ENCODE assay signal across 8 mouse cellular contexts in genomic region chr13:112439105-112439818, GRCm38 (mm10). TPM values are rescaled to one million over a fixed set of nuclear protein-coding genes. Genes with fewer than 3 reads are reported as not detected.
DNase-seq lines count a peak whose midpoint lies in the region; ATAC-seq and TF ChIP-seq lines count a peak whose summit lies in the region.

No protein-coding gene starts in this region.

- peak overlapping the region; percentile 74 for H3K27ac ChIP-seq in heart, embryonic 10.5 days
- no peak overlapping the region for H3K27ac ChIP-seq in liver, embryonic 14.5 days
- peak overlapping the region; percentile 69 for H3K27ac ChIP-seq in thymus, adult 2 months (ENCODE audit: control insufficient read depth, insufficient read depth, low read length)

- TF ChIP-seq CTCF in liver, embryonic 14.5 days (IDR thresholded peaks at IDR 0.05; ENCODE audit: low read depth): no peak
- TF ChIP-seq CTCF in thymus, adult 2 months (IDR thresholded peaks at IDR 0.05; ENCODE audit: borderline replicate concordance, control insufficient read depth, extremely low read depth, insufficient read depth, low read length, poor library complexity): no peak

- no peaks in the 10 kb centered on the region for H3K27me3 ChIP-seq in heart, embryonic 10.5 days (ENCODE audit: insufficient read depth, poor library complexity, severe bottlenecking)
- no peaks in the 10 kb centered on the region for H3K27me3 ChIP-seq in liver, embryonic 14.5 days (ENCODE audit: control insufficient read depth, insufficient read depth, low read length)
- H3K27me3 ChIP-seq in thymus, adult 2 months (ENCODE audit: control insufficient read depth, insufficient read depth, low read length): no peaks in the 10 kb centered on the region

- H3K36me3 ChIP-seq in heart, embryonic 10.5 days: no peaks in the 10 kb centered on the region
- H3K36me3 ChIP-seq in liver, embryonic 14.5 days (replicated peaks; ENCODE audit: control insufficient read depth, insufficient read depth, low read depth): no peaks in the 10 kb centered on the region
- no peaks in the 10 kb centered on the region for H3K36me3 ChIP-seq in thymus, adult 2 months (ENCODE audit: control insufficient read depth, insufficient read depth, low read length)

- 15% methylated on average over 15 of the region's 15 CpGs for WGBS in heart, embryonic 10.5 days
- whole genome bisulfite sequencing in liver, embryonic 14.5 days (ENCODE audit: insufficient replicate concordance): 10% methylated on average over 15 of the region's 15 CpGs
- 14% methylated on average over 15 of the region's 15 CpGs for WGBS in thymus, adult 2 months

- H3K9ac ChIP-seq in liver, embryonic 14.5 days (replicated peaks): no peak overlapping the region

- intact Hi-C loops in heart, postnatal 25 days (cut with DNase I): no loop called here

- peak overlapping the region; percentile 45 for H3K4me3 ChIP-seq in heart, embryonic 10.5 days
- no peak overlapping the region for H3K4me3 ChIP-seq in liver, embryonic 14.5 days (ENCODE audit: insufficient read depth in 1 of 2, low read depth in 2 of 2, low read length in 2 of 2)
- no peak overlapping the region for H3K4me3 ChIP-seq in thymus, adult 2 months (ENCODE audit: control insufficient read depth, insufficient read depth, low read length)

- peaks cover 24% of the 10 kb centered on the region for H3K4me1 ChIP-seq in heart, embryonic 10.5 days
- peaks cover 0 to 6% of the 10 kb centered on the region in 2 experiments; a peak in 2 of 4 replicates for H3K4me1 ChIP-seq in liver, embryonic 14.5 days (replicated peaks; ENCODE audit: control insufficient read depth in 2 of 2, insufficient read depth in 2 of 2, low read length in 1 of 2)
- H3K4me1 ChIP-seq in thymus, adult 2 months (replicated peaks; ENCODE audit: control insufficient read depth, insufficient read depth, low read length): peaks cover 28% of the 10 kb centered on the region

- no peaks in the 10 kb centered on the region for H3K9me3 ChIP-seq in heart, embryonic 10.5 days
- H3K9me3 ChIP-seq in liver, embryonic 14.5 days (ENCODE audit: control insufficient read depth, low read length): no peaks in the 10 kb centered on the region

- TF ChIP-seq EP300 in liver, embryonic 14.5 days (IDR thresholded peaks at IDR 0.05; ENCODE audit: low read depth): no peak

- no peak for TF ChIP-seq POLR2A in thymus, adult 2 months (IDR thresholded peaks at IDR 0.05; ENCODE audit: control insufficient read depth, extremely low read depth, insufficient read depth, low read length, poor library complexity)

- peak; percentile 64 for ATAC-seq in granulocyte monocyte progenitor cell, adult 5-6 weeks (replicated peaks; ENCODE audit: poor library complexity, severe bottlenecking)
- no peak for ATAC-seq in liver, embryonic 14.5 days (ENCODE audit: insufficient read depth)

- DNase-seq in heart, embryonic 10.5 days (ENCODE audit: low spot score): no peak
- DNase-seq in heart, postnatal 25 days (ENCODE audit: low spot score): no peak
- peak; percentile 93 for DNase-seq in R1 (ENCODE audit: low read depth, low spot score)
- DNase-seq in liver, embryonic 14.5 days (ENCODE audit: low read depth in 3 of 3, low spot score in 3 of 3): no peak
- peak; percentile 53 for DNase-seq in thymus, adult 2 months
- DNase-seq in left cerebral cortex, adult 18-20 months (ENCODE audit: low spot score in 2 of 2): no peak
- DNase-seq in gastrocnemius, adult 8-10 months (ENCODE audit: low spot score in 2 of 2): no peak

- H3K4me2 ChIP-seq in liver, embryonic 14.5 days (ENCODE audit: low read depth): peak overlapping the region; percentile 1

RNA-seq across cellular contexts. Expression of gene Il6st, which starts 24.6 kb away (rescaled TPM):
- 32.3 and 55.6 TPM in 2 replicates for polyA plus RNA-seq in heart, embryonic 10.5 days (2016; fragmentation: Nextera tagmentation; extraction: Ambion mirVana)
- total RNA-seq in heart, postnatal 25 days (2021): 100 to 1,000 TPM; 181 to 216 TPM
- total RNA-seq in granulocyte monocyte progenitor cell, adult 5-6 weeks (2014; fragmentation: Nextera tagmentation): 47.5 and 70.5 TPM in 2 replicates
- total RNA-seq in granulocyte monocyte progenitor cell, adult 5-6 weeks (2017): 29.1 and 33.4 TPM in 2 replicates
- polyA plus RNA-seq in liver, embryonic 14.5 days (2012; rRNA removed): 1.7 and 2.4 TPM in 2 replicates
- polyA plus RNA-seq in liver, embryonic 14.5 days (2014; fragmentation: Nextera tagmentation; extraction: Ambion mirVana): 3.7 and 4.2 TPM in 2 replicates
- 38.1 and 45.8 TPM in 2 replicates for polyA plus RNA-seq in thymus, adult 2 months (2012; rRNA removed)
- total RNA-seq in left cerebral cortex, adult 18-20 months (2021): 10 to 100 TPM; 78.5 to 88.1 TPM
- total RNA-seq in gastrocnemius, adult 8-10 months (2022): 100 to 1,000 TPM; 158 to 222 (median 193) TPM

Comparison
In these comparisons a context has a peak if more than half of its experiments do, and no peak if none do; other contexts are left out.
1. DNase-seq: peak in R1 (single experiment) and thymus, adult 2 months (single experiment); none in heart, embryonic 10.5 days (single experiment), heart, postnatal 25 days (single experiment), liver, embryonic 14.5 days (0 of 3), left cerebral cortex, adult 18-20 months (0 of 2) and gastrocnemius, adult 8-10 months (0 of 2).